Mouse (Mus musculus): ENCODE data around the gene Kcnmb1. TPM values are rescaled to one million over a fixed set of nuclear protein-coding genes. Genes with fewer than 3 reads are reported as not detected.

Gene Kcnmb1
- polyA plus RNA-seq, 1 experiment from 2014 or later = 2.0 TPM

GRCm38 (mm10) chr11:33951684-33952625 is 10.9 kb upstream of the Kcnmb1 start:
- H3K36me3 ChIP-seq (ENCODE audit: control insufficient read depth, insufficient read depth, low read length) = no peaks in the 10 kb centered on the region
- H3K4me3 ChIP-seq (ENCODE audit: low read depth, low read length) = no peak overlapping the region
- H3K27me3 ChIP-seq (replicated peaks; ENCODE audit: control insufficient read depth, insufficient read depth, low read length) = no peaks in the 10 kb centered on the region
- H3K9me3 ChIP-seq (ENCODE audit: control insufficient read depth, low read length) = no peaks in the 10 kb centered on the region
- no peak overlapping the region for H3K9ac ChIP-seq (ENCODE audit: low read length)
- no peak overlapping the region for H3K4me2 ChIP-seq (ENCODE audit: low read length)
- no peak for DNase-seq (ENCODE audit: low spot score)
- 75% methylated on average over 8 of the region's 8 CpGs for WGBS
- H3K4me1 ChIP-seq (replicated peaks; ENCODE audit: control insufficient read depth, insufficient read depth, low read length) = peaks cover 3% of the 10 kb centered on the region; the same call in 1 of the 2 replicates
- peak; percentile 26; the same call in 1 of the 2 replicates for ATAC-seq (replicated peaks; ENCODE audit: low FRiP score, low TSS enrichment, low read depth)
- no peak overlapping the region for H3K27ac ChIP-seq (ENCODE audit: low read depth)

GRCm38 (mm10) chr11:33955982-33956381 is 6.8 kb upstream of the Kcnmb1 start:
- Histone ChIP-seq H3K4me2 (ENCODE audit: low read length) (no peak overlapping the region), H3K36me3 (ENCODE audit: control insufficient read depth, insufficient read depth, low read length) (no peaks in the 10 kb centered on the region), H3K27ac (ENCODE audit: low read depth) (peak overlapping the region; percentile 57; the same call in 1 of the 2 replicates), H3K9ac (ENCODE audit: low read length) (no peak overlapping the region), H3K27me3 (replicated peaks; ENCODE audit: control insufficient read depth, insufficient read depth, low read length) (no peaks in the 10 kb centered on the region), H3K4me1 (replicated peaks; ENCODE audit: control insufficient read depth, insufficient read depth, low read length) (0 out of 2 replicates have a peak, but pooled peaks cover 3% of the 10 kb centered on the region), H3K9me3 (ENCODE audit: control insufficient read depth, low read length) (no peaks in the 10 kb centered on the region), H3K4me3 (ENCODE audit: low read depth, low read length) (no peak overlapping the region)
- DNase-seq (ENCODE audit: low spot score) (no peak), ATAC-seq (replicated peaks; ENCODE audit: low FRiP score, low TSS enrichment, low read depth) (no peak)
- 56% methylated on average over 4 of the region's 4 CpGs for WGBS

GRCm38 (mm10) chr11:33956623-33957022 is 6.2 kb upstream of the Kcnmb1 start:
- no peak overlapping the region; the same call in none of the 2 replicates for H3K27ac ChIP-seq (ENCODE audit: low read depth)
- no peaks in the 10 kb centered on the region for H3K36me3 ChIP-seq (ENCODE audit: control insufficient read depth, insufficient read depth, low read length)
- 0 out of 2 replicates have a peak, but pooled peaks cover 3% of the 10 kb centered on the region for H3K4me1 ChIP-seq (replicated peaks; ENCODE audit: control insufficient read depth, insufficient read depth, low read length)
- no peak overlapping the region for H3K4me3 ChIP-seq (ENCODE audit: low read depth, low read length)
- WGBS = 80% methylated on average over 5 of the region's 5 CpGs
- no peak overlapping the region for H3K4me2 ChIP-seq (ENCODE audit: low read length)
- no peak overlapping the region for H3K9ac ChIP-seq (ENCODE audit: low read length)
- H3K9me3 ChIP-seq (ENCODE audit: control insufficient read depth, low read length) = no peaks in the 10 kb centered on the region
- ATAC-seq (replicated peaks; ENCODE audit: low FRiP score, low TSS enrichment, low read depth) = no peak
- H3K27me3 ChIP-seq (replicated peaks; ENCODE audit: control insufficient read depth, insufficient read depth, low read length) = no peaks in the 10 kb centered on the region
- no peak for DNase-seq (ENCODE audit: low spot score)

- ATAC-seq (replicated peaks; ENCODE audit: low FRiP score, low TSS enrichment, low read depth) (no peak), DNase-seq (ENCODE audit: low spot score) (no peak)
- Histone ChIP-seq H3K4me1 (replicated peaks; ENCODE audit: control insufficient read depth, insufficient read depth, low read length) (peaks cover 8% of the 10 kb centered on the region), H3K4me2 (ENCODE audit: low read length) (no peak overlapping the region), H3K36me3 (ENCODE audit: control insufficient read depth, insufficient read depth, low read length) (no peaks in the 10 kb centered on the region), H3K27ac (ENCODE audit: low read depth) (no peak overlapping the region), H3K4me3 (ENCODE audit: low read depth, low read length) (no peak overlapping the region), H3K9ac (ENCODE audit: low read length) (no peak overlapping the region), H3K27me3 (replicated peaks; ENCODE audit: control insufficient read depth, insufficient read depth, low read length) (no peaks in the 10 kb centered on the region), H3K9me3 (ENCODE audit: control insufficient read depth, low read length) (no peaks in the 10 kb centered on the region)
- 79% methylated on average over 6 of the region's 6 CpGs for WGBS
Observed at GRCm38 (mm10) chr11:33957595-33957994, 5.2 kb upstream of the Kcnmb1 start.

GRCm38 (mm10) chr11:33958713-33959112 is 4.1 kb upstream of the Kcnmb1 start:
- H3K27ac ChIP-seq (ENCODE audit: low read depth) = no peak overlapping the region
- H3K27me3 ChIP-seq (replicated peaks; ENCODE audit: control insufficient read depth, insufficient read depth, low read length) = no peaks in the 10 kb centered on the region
- H3K4me3 ChIP-seq (ENCODE audit: low read depth, low read length) = no peak overlapping the region
- DNase-seq (ENCODE audit: low spot score) (no peak), ATAC-seq (replicated peaks; ENCODE audit: low FRiP score, low TSS enrichment, low read depth) (no peak)
- no peaks in the 10 kb centered on the region for H3K9me3 ChIP-seq (ENCODE audit: control insufficient read depth, low read length)
- no peak overlapping the region for H3K9ac ChIP-seq (ENCODE audit: low read length)
- H3K4me2 ChIP-seq (ENCODE audit: low read length) = no peak overlapping the region
- 82% methylated on average over 8 of the region's 8 CpGs for WGBS
- H3K36me3 ChIP-seq (ENCODE audit: control insufficient read depth, insufficient read depth, low read length) = no peaks in the 10 kb centered on the region
- H3K4me1 ChIP-seq (replicated peaks; ENCODE audit: control insufficient read depth, insufficient read depth, low read length) = peaks cover 12% of the 10 kb centered on the region

GRCm38 (mm10) chr11:33962178-33962577 is 635 bp upstream of the Kcnmb1 start:
- WGBS = 25% methylated on average over 7 of the region's 7 CpGs
- Histone ChIP-seq H3K4me1 (replicated peaks; ENCODE audit: control insufficient read depth, insufficient read depth, low read length) (peaks cover 17% of the 10 kb centered on the region), H3K9me3 (ENCODE audit: control insufficient read depth, low read length) (no peaks in the 10 kb centered on the region), H3K4me3 (ENCODE audit: low read depth, low read length) (no peak overlapping the region), H3K27me3 (replicated peaks; ENCODE audit: control insufficient read depth, insufficient read depth, low read length) (no peaks in the 10 kb centered on the region), H3K4me2 (ENCODE audit: low read length) (no peak overlapping the region), H3K36me3 (ENCODE audit: control insufficient read depth, insufficient read depth, low read length) (no peaks in the 10 kb centered on the region), H3K9ac (ENCODE audit: low read length) (no peak overlapping the region), H3K27ac (ENCODE audit: low read depth) (peak overlapping the region; percentile 93)
- ATAC-seq (replicated peaks; ENCODE audit: low FRiP score, low TSS enrichment, low read depth) (0 out of 2 replicates have a peak, but pooled peaks have one; percentile 13), DNase-seq (ENCODE audit: low spot score) (no peak)

- H3K4me1 ChIP-seq (replicated peaks; ENCODE audit: control insufficient read depth, insufficient read depth, low read length) = peaks cover 17% of the 10 kb centered on the region
- no peaks in the 10 kb centered on the region for H3K36me3 ChIP-seq (ENCODE audit: control insufficient read depth, insufficient read depth, low read length)
- DNase-seq (ENCODE audit: low spot score) (no peak), ATAC-seq (replicated peaks; ENCODE audit: low FRiP score, low TSS enrichment, low read depth) (no peak)
- WGBS = 64% methylated on average over 2 of the region's 2 CpGs
- no peak overlapping the region for H3K27ac ChIP-seq (ENCODE audit: low read depth)
- no peaks in the 10 kb centered on the region for H3K27me3 ChIP-seq (replicated peaks; ENCODE audit: control insufficient read depth, insufficient read depth, low read length)
- no peak overlapping the region for H3K9ac ChIP-seq (ENCODE audit: low read length)
- no peaks in the 10 kb centered on the region for H3K9me3 ChIP-seq (ENCODE audit: control insufficient read depth, low read length)
- H3K4me3 ChIP-seq (ENCODE audit: low read depth, low read length) = no peak overlapping the region
- H3K4me2 ChIP-seq (ENCODE audit: low read length) = no peak overlapping the region
Observed at GRCm38 (mm10) chr11:33965380-33965779, 2.6 kb downstream of the Kcnmb1 start.

- H3K9ac ChIP-seq (ENCODE audit: low read length) = no peak overlapping the region
- no peak overlapping the region for H3K27ac ChIP-seq (ENCODE audit: low read depth)
- DNase-seq (ENCODE audit: low spot score) (no peak), ATAC-seq (replicated peaks; ENCODE audit: low FRiP score, low TSS enrichment, low read depth) (no peak)
- no peaks in the 10 kb centered on the region for H3K27me3 ChIP-seq (replicated peaks; ENCODE audit: control insufficient read depth, insufficient read depth, low read length)
- 73% methylated on average over 4 of the region's 4 CpGs for WGBS
- H3K36me3 ChIP-seq (ENCODE audit: control insufficient read depth, insufficient read depth, low read length) = no peaks in the 10 kb centered on the region
- H3K4me3 ChIP-seq (ENCODE audit: low read depth, low read length) = no peak overlapping the region
- H3K4me2 ChIP-seq (ENCODE audit: low read length) = no peak overlapping the region
- H3K9me3 ChIP-seq (ENCODE audit: control insufficient read depth, low read length) = no peaks in the 10 kb centered on the region
- H3K4me1 ChIP-seq (replicated peaks; ENCODE audit: control insufficient read depth, insufficient read depth, low read length) = peaks cover 8% of the 10 kb centered on the region
Observed at GRCm38 (mm10) chr11:33967708-33968107, 4.9 kb downstream of the Kcnmb1 start.

Data from intestine, embryonic 14.5 days (tissue).